Mouse (Mus musculus): ENCODE measurements at regions not wholly inside any gene's neighbourhood (a gene's known extent, or its start where the extent isn't known, plus 50 kb on each side); places are given as distances from the start of the nearest gene placed in this dataset.

- no peak for DNase-seq (ENCODE audit: low spot score in 2 of 2)
Measured at GRCm38 (mm10) chr12:32273474-32273873, 65.0 kb upstream of the Pik3cg start.

GRCm38 (mm10) chr12:32279861-32280260 lies 71.4 kb upstream of the Pik3cg start:
- no peak for DNase-seq (ENCODE audit: low spot score in 2 of 2)

- no peak for DNase-seq (ENCODE audit: low spot score in 2 of 2)
Measured at GRCm38 (mm10) chr12:32280309-32280708, 71.8 kb upstream of the Pik3cg start.

GRCm38 (mm10) chr12:32282371-32283163 lies 74.1 kb upstream of the Pik3cg start:
- DNase-seq (ENCODE audit: low spot score in 2 of 2), result no peak

GRCm38 (mm10) chr12:32285039-32285438 lies 76.6 kb upstream of the Pik3cg start:
- DNase-seq (ENCODE audit: low spot score in 2 of 2), result no peak

- no peak for DNase-seq (ENCODE audit: low spot score in 2 of 2)
Measured at GRCm38 (mm10) chr12:32286652-32287051, 78.2 kb upstream of the Pik3cg start.

- DNase-seq (ENCODE audit: low spot score in 2 of 2), result no peak
Measured at GRCm38 (mm10) chr12:32291145-32291544, 82.7 kb upstream of the Pik3cg start.

- DNase-seq (ENCODE audit: low spot score in 2 of 2), result peak; percentile 15 to 45
Measured at GRCm38 (mm10) chr12:32291962-32292748, 83.7 kb upstream of the Pik3cg start.

GRCm38 (mm10) chr12:32292749-32293128 lies 84.3 kb upstream of the Pik3cg start:
- no peak for DNase-seq (ENCODE audit: low spot score in 2 of 2)

GRCm38 (mm10) chr12:32297431-32297830 lies 81.1 kb upstream of the Ccdc71l start:
- no peak for DNase-seq (ENCODE audit: low spot score in 2 of 2)

GRCm38 (mm10) chr12:32299714-32300113 lies 78.8 kb upstream of the Ccdc71l start:
- DNase-seq (ENCODE audit: low spot score in 2 of 2), result no peak

GRCm38 (mm10) chr12:32305736-32306135 lies 72.8 kb upstream of the Ccdc71l start:
- DNase-seq (ENCODE audit: low spot score in 2 of 2), result no peak

- DNase-seq (ENCODE audit: low spot score in 2 of 2), result no peak
Measured at GRCm38 (mm10) chr12:32306326-32306725, 72.2 kb upstream of the Ccdc71l start.

- DNase-seq (ENCODE audit: low spot score in 2 of 2), result no peak
Measured at GRCm38 (mm10) chr12:32307280-32308006, 71.1 kb upstream of the Ccdc71l start.

- DNase-seq (ENCODE audit: low spot score in 2 of 2), result no peak
Measured at GRCm38 (mm10) chr12:32315099-32315783, 63.3 kb upstream of the Ccdc71l start.
